Mouse (Mus musculus) layer of hippocampus, adult 2 months (tissue): ENCODE results near the gene Hormad2. TPM values are rescaled to one million over a fixed set of nuclear protein-coding genes. Genes with fewer than 3 reads are reported as not detected.

Experiments used
- DNase-seq, 2 experiments: peaks; one replicate each; pipeline ENCODE4 v3.0.0; 2022; ENCODE audit warnings: low spot score in 2 of 2
- H3K27ac ChIP-seq: fragments of 200-600 bp; 2 replicates; pipeline ENCODE4 v1.8.1; 2022
- H3K4me3 ChIP-seq: fragments of 200-600 bp; 2 replicates; pipeline ENCODE4 v1.8.1; 2022; ENCODE audit warnings: mild to moderate bottlenecking
- CTCF ChIP-seq: fragments of 200-600 bp; conservative IDR thresholded peaks from 2 replicates; pipeline ENCODE4 v1.8.1; 2022; ENCODE audit warnings: antibody characterized with exemption, mild to moderate bottlenecking, moderate library complexity
- total RNA-seq, 2 experiments: library from RNA; stranded (reverse); gene quantifications; 2 replicates each; pipeline ENCODE4 v1.2.3; 2021

Gene Hormad2
- total RNA-seq, 2 experiments from 2014 or later, result not detected

DNA sequence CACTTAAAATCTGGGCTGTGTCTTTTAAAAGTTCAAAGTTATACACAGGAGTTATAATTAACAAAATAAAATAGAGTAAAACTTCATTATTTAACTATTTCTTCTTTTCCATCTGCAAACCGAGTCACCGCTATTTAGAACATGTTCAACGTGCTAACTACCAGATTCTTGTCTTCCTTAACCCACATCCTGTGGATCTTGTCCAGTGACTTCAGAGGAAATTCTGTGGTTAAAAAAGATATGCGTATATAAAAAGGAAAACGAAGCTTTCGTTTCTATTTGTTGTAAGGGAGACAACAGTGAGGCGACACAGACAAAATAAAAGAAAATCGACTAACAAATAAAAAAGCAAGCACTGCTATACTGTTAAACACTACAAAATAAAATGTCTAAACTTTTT is 17.1 kb downstream of the Hormad2 start:
- no peak overlapping the region for H3K4me3 ChIP-seq
- H3K27ac ChIP-seq, result no peak overlapping the region
- TF ChIP-seq CTCF, result no peak
- DNase-seq, result no peak

- H3K4me3 ChIP-seq, result no peak overlapping the region
- no peak for DNase-seq
- no peak for TF ChIP-seq CTCF
- H3K27ac ChIP-seq, result no peak overlapping the region
Measured at GRCm38 (mm10) chr11:4422494-4423425, 18.1 kb downstream of the Hormad2 start.

GRCm38 (mm10) chr11:4421933-4422488 is 18.9 kb downstream of the Hormad2 start:
- no peak overlapping the region for H3K27ac ChIP-seq
- peak; percentile 89 for TF ChIP-seq CTCF
- no peak overlapping the region for H3K4me3 ChIP-seq
- no peak for DNase-seq

GRCm38 (mm10) chr11:4417986-4418385 is 22.9 kb downstream of the Hormad2 start:
- no peak overlapping the region for H3K4me3 ChIP-seq
- H3K27ac ChIP-seq, result no peak overlapping the region
- no peak for DNase-seq
- no peak for TF ChIP-seq CTCF

GRCm38 (mm10) chr11:4412294-4412693 is 28.6 kb downstream of the Hormad2 start:
- Histone ChIP-seq H3K27ac (no peak overlapping the region), H3K4me3 (no peak overlapping the region)
- no peak for TF ChIP-seq CTCF
- DNase-seq, result no peak

- DNase-seq, result no peak
- H3K27ac ChIP-seq, result no peak overlapping the region
- no peak for TF ChIP-seq CTCF
- no peak overlapping the region for H3K4me3 ChIP-seq
Measured at GRCm38 (mm10) chr11:4404277-4404676, 36.6 kb downstream of the Hormad2 start.

- DNase-seq, result no peak
- no peak overlapping the region for H3K27ac ChIP-seq
- TF ChIP-seq CTCF, result no peak
- H3K4me3 ChIP-seq, result no peak overlapping the region
Measured at GRCm38 (mm10) chr11:4403381-4403780, 37.5 kb downstream of the Hormad2 start.

GRCm38 (mm10) chr11:4401251-4401650 is 39.7 kb downstream of the Hormad2 start:
- no peak for DNase-seq
- H3K4me3 ChIP-seq, result no peak overlapping the region
- no peak for TF ChIP-seq CTCF
- H3K27ac ChIP-seq, result no peak overlapping the region

GRCm38 (mm10) chr11:4394226-4394625 is 46.7 kb downstream of the Hormad2 start:
- TF ChIP-seq CTCF, result no peak
- no peak overlapping the region for H3K27ac ChIP-seq
- no peak overlapping the region for H3K4me3 ChIP-seq
- DNase-seq, result no peak

DNA sequence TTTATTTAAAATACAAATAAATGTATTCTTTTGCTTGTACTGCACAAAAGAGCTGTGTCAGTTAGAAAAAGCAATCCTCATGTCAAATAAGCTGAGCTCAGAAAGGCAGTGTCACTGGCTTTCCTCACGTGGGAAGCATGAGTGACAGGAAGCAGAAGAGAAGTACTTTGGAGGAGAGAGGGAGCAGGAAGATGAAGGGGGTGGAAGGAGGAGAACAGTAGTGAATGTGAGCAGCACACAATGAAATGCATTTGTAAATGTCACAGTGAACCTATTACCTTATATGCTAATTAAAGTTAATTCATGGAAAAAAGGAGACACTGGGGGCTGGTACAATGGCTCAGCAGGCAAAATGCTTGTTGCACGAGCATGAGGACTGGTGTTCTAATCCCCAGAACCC is 52.9 kb downstream of the Hormad2 start:
- H3K4me3 ChIP-seq, result no peak overlapping the region
- H3K27ac ChIP-seq, result no peak overlapping the region
- DNase-seq, result no peak
- TF ChIP-seq CTCF, result no peak

DNA sequence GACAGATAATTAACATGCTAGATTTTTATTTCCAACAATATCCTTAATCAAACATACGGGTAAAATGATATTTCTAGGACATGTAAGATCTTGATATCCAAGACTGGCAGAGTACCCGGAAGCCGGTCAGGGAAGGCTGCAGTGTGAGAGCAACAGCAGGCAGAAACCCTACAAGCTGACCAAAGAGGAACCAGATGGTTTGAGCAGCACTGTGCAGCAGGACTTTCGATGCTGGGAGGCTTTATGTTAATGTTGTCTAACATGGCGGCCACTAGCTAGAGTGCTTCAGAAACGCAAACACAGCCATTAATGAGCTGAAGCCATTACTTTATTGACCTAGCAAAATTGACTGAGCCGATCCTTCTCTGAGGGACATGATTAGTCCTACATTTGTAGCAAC is 58.6 kb downstream of the Hormad2 start:
- DNase-seq, result no peak
- no peak overlapping the region for H3K27ac ChIP-seq
- H3K4me3 ChIP-seq, result no peak overlapping the region
- TF ChIP-seq CTCF, result no peak

GRCm38 (mm10) chr11:4379857-4380256 is 61.0 kb downstream of the Hormad2 start:
- no peak overlapping the region for H3K4me3 ChIP-seq
- TF ChIP-seq CTCF, result no peak
- no peak overlapping the region for H3K27ac ChIP-seq
- DNase-seq, result no peak

DNA sequence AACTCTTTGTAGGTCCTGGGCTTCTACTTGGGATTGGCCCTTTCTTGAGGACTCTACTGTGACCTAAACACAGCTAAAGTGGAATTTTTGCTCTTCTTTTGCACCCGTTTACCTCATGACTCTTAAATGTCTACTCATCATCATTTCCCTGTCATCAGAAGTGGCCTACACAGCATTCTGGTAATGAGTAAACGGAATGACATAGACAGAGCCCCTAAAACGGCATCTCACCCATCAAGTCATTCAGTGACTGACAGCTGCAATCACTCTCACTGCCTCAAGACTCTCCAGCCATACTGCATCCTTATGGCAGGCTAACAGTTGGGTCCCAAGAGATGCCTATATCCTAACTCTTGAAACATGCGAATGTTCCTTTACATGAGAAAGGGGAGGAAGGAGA is 74.5 kb downstream of the Hormad2 start:
- no peak for TF ChIP-seq CTCF
- no peak for DNase-seq
- Histone ChIP-seq H3K4me3 (no peak overlapping the region), H3K27ac (no peak overlapping the region)

DNA sequence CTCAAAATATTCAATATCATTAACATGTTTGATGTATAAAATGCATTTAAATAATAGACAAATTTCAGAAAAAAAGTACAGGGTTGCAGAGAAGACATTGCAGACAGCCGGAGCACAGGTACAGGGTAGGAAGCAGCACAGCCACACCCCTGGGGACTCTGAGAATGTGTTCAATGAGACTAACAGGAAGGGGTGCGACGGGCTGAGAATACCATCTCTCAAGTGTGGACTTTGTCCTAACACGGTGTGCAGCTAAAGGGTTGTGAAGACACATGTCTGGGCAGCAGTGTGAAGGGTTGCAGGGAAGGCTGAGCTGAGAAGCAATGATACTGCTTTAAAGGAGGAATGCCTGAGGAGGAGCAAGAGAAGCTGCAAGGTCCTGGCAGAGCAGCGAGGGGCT is 85.5 kb downstream of the Hormad2 start:
- H3K27ac ChIP-seq, result no peak overlapping the region
- TF ChIP-seq CTCF, result no peak
- no peak for DNase-seq
- H3K4me3 ChIP-seq, result no peak overlapping the region
